Mouse (Mus musculus) erythroblast, embryonic 14.5 days (primary cell): ENCODE results near the gene Dst.

Experiments
- GATA1 ChIP-seq: IDR thresholded peaks from 2 replicates; pipeline ENCODE4 v1.6.1; 2012; ENCODE audit warnings: low read length, inconsistent platforms, mixed read lengths
- TAL1 ChIP-seq: IDR thresholded peaks from 3 replicates; pipeline ENCODE4 v1.6.1; 2012; ENCODE audit warnings: low read length, inconsistent platforms, mixed read lengths

DNA sequence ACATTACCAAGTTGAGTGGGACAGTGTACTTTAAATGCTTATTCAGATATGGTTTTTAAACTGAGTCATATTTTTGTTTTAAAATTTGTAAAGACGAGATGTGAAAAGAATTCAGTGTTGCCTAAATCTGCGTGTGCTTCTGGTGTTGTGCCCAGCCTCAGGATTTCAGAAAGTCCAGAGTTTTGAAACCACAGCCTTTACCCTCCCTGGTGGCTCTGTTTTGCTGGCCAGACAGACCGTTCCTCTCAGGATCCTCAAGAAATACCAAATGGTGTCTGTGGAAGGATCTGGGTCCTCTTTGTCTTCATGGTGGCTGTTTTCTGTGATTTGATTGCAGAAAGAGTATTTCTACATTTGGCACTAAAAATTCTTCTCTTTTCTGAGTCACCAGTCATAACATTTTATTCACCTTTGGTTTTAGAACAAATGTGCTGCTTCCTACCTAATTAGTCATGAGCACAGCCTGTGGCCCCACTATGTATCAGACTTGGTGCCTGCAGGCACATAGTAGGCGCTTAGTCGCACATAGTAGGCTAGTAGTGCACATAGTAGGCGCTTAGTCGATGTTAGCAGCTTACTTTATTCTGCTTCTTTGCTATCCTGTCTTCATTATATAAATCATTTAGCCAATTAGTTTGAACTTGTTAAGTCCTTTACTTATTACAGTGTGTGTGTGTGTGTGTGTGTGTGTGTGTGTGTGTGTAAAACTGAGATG is 136.0 kb downstream of the Dst start:
- no peak for TF ChIP-seq GATA1
- TF ChIP-seq TAL1, result no peak
